Mouse (Mus musculus) gastrocnemius, postnatal 10 days (tissue): Measurements from ENCODE around the gene Smim4. TPM values are rescaled to one million over a fixed set of nuclear protein-coding genes. Genes with fewer than 3 reads are reported as not detected.

Experiments used
- DNase-seq: peaks from one replicate; pipeline ENCODE4 v3.0.0; 2021; ENCODE audit warnings: mixed read lengths
- total RNA-seq, 2 experiments: library from RNA; stranded (reverse); gene quantifications; 2 replicates each; pipeline ENCODE4 v1.2.3; 2021

Smim4 gene
- total RNA-seq, 2 experiments from 2014 or later: 39.5 to 43.0 TPM

- no peak for DNase-seq
Measured at GRCm38 (mm10) chr14:31125106-31126075, 3.4 kb downstream of the Smim4 start.

GRCm38 (mm10) chr14:31115522-31115921 lies 13.2 kb downstream of the Smim4 start:
- no peak for DNase-seq

DNA sequence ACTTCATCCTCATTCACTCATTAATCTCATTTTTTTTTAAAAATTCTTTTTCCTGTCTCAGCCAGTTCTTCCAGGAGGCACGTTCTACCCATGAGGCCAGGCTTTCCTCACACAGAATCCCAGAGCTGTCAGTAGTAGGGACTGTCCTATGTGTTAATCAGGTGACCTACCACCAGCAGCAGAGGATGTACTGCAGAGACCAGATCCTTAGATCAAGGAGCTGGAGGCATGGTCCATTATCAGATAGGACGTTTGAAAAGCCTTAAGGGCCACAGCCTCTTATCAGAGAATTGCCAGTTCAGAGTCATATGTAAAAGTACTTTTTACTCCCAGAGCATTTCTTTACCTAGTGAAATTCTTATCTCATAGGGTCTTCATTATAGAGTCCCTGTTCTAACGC lies 14.7 kb downstream of the Smim4 start:
- DNase-seq: no peak

DNA sequence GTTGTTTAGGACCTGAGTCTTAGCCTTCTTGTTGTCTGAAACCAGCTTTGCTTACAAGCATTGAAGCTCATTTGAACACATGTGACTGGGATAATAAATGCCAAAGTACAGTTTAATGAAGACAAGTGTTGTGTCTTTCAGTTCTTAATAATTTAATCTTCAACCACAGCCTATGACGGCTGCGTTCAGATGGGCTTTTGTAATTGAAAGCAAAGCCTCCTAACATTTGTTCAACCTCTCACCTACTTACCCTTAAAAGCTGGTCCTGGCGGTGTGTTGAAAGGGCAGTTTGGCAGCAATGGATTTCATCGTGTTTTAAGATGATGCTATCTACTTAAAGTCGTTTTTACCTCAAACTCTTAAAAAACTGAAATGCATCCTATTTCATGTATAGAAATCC lies 16.6 kb downstream of the Smim4 start:
- no peak for DNase-seq

DNA sequence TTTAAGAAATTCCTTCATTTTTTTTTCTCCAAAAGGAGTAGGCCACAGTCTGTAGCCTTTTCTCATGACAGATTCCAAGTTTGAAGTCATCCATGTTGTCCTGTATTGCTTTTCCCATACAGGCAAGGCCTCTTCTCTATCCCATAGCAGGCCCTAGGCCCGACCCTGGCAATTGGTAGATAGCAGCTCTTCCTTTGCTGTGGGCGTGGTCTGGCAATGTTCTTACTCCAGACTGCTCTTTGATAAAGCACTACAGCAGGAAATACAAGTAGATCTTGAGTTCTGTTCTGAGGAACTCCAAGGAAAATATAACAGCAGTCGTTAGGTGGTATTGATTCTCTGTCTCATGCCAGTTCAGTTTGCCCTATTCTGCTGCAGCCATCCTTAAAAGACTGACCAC lies 18.1 kb downstream of the Smim4 start:
- no peak for DNase-seq

DNA sequence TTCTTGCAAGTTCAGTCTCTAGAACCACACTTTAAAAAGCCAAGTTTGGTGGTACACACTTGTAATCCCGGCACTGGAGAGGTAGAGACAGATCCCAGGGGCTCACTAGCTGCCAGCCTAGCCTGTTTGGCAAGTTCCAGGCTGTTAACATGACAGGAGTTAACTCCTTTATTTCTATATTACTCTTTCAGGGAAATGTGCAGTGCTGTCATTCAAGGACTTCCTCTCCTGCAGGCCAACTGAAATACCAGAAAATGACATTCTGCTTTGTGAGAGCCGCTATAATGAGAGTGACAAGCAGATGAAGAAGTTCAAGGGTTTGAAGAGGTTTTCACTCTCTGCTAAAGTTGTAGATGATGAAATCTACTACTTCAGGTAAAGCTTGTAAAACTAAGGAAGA lies 23.6 kb downstream of the Smim4 start:
- DNase-seq: no peak

DNA sequence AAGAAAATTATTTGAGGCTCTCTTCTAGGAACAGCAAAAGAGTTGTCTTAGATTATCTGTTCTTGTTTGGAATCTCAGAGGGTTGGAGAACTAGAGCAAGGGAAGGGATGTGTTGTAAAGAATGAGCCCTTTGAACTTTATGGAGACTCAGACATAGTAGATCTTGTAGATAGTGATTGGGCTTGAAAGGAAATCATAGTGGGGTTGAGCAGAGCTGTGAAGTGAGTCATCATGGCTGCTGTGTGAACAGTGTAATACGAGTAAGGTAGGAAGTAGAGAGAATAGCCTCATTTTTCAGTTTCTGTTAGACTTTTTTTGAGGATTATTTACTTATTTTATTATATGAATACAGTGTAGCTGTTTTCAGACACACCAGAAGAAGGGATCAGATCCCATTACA lies 38.8 kb downstream of the Smim4 start:
- DNase-seq: no peak

DNA sequence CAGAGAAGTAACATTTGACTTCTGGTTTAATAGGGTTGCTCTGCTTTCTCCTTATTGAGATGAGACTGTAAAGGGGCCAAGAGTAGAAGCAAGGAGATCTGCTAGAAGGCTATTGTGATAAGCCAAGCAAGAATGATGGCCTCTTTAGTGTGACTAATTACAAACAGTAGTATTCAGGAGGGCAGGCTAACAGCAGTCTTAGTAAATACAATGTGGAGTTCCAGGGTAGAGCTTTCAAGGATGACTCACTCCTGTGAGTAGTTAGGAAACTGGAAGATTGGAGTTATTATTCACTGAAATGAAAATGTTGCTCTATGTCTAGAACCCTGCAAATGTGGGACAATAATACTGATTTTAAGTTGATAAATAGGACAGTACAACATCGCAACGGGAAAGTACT lies 40.2 kb downstream of the Smim4 start:
- no peak for DNase-seq

DNA sequence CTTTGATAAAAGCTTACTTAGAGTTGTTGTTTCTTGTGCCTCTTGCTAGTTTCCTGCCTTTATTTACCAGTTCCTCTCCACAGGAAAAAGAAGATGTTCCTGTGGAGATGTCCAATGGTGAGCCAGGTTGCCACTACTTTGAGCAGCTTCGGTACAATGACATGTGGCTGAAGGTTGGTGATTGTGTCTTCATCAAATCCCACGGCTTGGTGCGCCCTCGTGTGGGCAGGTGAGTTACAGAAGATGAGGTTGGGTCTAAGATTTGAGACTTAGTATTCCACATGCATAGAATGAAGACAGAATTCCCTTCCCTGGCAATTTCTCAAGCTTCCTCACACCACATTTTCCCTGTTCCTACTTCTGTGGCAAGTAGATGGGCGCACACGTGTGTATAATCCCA lies 41.3 kb downstream of the Smim4 start:
- no peak for DNase-seq

DNA sequence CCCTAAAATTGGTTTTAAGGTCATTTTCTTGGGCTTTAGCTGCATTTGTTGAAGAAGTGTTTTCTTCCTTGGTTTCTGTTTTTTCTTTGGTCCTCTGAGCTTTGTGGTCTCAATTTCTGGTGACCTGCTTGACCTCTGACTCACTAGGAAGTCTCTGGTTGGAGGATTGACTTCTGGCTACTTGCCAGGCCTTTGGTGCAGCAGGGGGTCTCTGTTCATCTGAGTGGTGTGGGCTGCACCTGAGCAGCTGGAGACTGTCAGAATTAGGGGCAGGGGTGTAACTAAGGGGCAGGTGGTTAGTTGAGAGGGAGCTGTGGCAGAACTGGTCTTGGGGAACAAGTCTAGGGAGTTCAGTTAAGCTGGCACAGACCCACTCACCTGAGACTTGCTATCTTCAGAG lies 47.6 kb downstream of the Smim4 start:
- no peak for DNase-seq

DNA sequence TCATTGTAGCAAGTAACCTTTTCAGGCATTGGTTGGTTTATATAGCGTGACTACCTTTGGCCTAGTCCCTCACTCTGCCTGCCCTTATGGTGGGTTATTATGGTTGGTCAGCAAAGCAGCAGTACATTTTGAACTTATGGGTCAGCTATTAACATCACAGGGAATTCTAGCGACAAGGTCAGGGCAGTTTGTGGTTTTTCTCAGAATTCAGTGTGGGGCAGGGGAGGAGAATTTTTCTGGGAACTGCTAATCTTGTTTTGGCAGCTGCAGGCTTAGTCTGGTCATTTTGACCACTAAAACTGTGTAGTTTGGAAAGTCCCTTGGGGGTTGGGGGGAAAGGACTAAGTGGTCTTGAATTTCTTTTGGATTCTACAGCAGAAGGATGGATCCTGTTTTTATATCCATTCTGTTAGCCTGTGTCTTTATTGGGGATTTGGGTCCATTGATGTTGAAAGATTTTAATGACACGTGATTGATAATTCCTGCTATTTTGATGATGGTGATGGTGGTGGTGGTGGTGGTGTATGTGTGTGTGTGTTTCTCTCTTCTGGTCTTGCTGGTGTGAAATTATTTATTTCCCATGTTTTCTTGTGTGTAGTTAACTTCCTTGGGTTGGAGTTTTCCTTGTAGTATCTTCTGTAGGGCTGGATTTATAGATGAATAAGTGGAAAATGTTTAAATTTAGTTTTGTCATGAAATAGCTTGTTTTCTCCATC lies 49.3 kb downstream of the Smim4 start:
- DNase-seq: no peak

DNA sequence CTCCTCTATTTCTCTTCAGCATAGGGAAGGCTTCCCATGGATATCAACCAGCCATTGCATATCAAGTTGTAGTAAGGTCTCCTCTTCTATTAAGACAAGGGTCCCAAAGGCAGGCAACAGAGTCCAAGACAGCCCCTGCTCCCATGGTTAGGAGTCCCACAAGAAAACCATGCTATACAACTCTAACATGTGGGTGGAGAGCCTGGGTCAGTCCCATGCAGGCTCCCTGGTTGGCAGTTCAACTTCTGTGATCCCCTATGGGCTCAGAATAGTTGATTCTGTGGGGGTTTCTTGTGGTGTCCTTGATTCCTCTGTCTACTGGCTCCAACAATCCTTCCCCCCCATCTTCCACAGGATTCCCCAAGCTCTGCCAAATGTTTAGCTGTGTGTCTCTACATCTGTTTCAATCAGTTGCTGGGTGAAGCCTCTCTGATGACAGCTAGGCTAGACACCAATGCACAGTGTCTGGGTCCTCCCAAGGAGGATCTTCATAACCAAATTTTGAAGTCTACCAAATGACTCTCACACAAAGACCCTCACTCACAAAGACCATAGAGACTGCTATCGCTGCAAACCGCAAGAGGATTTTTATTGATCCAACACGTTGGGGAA lies 50.1 kb downstream of the Smim4 start:
- DNase-seq: no peak

- DNase-seq: no peak
Measured at GRCm38 (mm10) chr14:31069086-31069733, 59.5 kb downstream of the Smim4 start.

GRCm38 (mm10) chr14:31062277-31062676 lies 66.5 kb downstream of the Smim4 start:
- DNase-seq: no peak

GRCm38 (mm10) chr14:31045817-31046216 lies 82.9 kb downstream of the Smim4 start:
- DNase-seq: no peak

- no peak for DNase-seq
Measured at GRCm38 (mm10) chr14:31045296-31045695, 83.5 kb downstream of the Smim4 start.

Other genes with a start within 250 kb of the Smim4 start
- 100 to 1,000 TPM in 1 of 2 experiments, 10 to 100 TPM in 1; 91.8 to 112 TPM for gene Mustn1, start 249.8 kb downstream of the Smim4 start, total RNA-seq
- 1 to 10 TPM in 1 of 2 experiments, under 1 TPM in 1; 0.31 to 1.0 TPM for gene Itih4, start 242.5 kb downstream of the Smim4 start, total RNA-seq
- under 1 TPM; 0.28 to 0.93 TPM for gene Itih3, start 205.2 kb downstream of the Smim4 start, total RNA-seq
- under 1 TPM in 1 of 2 experiments, not detected in 1; 0.34 TPM for gene Itih1, start 185.7 kb downstream of the Smim4 start, total RNA-seq
- 1 to 10 TPM; 4.6 TPM for gene Nek4, start 177.6 kb downstream of the Smim4 start, total RNA-seq
- gene Glt8d1, start 127.6 kb downstream of the Smim4 start, total RNA-seq: 10 to 100 TPM; 18.0 to 27.4 TPM
- gene Spcs1, start 127.3 kb downstream of the Smim4 start, total RNA-seq: 100 to 1,000 TPM; 155 to 161 TPM
- 10 to 100 TPM; 58.7 to 70.8 TPM for gene Pbrm1, start 109.8 kb downstream of the Smim4 start, total RNA-seq
- 10 to 100 TPM; 35.5 to 46.5 TPM for gene Gnl3, start 109.8 kb downstream of the Smim4 start, total RNA-seq
- 10 to 100 TPM; 14.2 to 14.5 TPM for gene Nt5dc2, start 2.1 kb upstream of the Smim4 start, total RNA-seq
- 10 to 100 TPM; 45.3 to 54.3 TPM for gene Stab1, start 39.7 kb upstream of the Smim4 start, total RNA-seq
- gene Tnnc1, start 79.4 kb upstream of the Smim4 start, total RNA-seq: 100 to 1,000 TPM; 197 to 292 TPM
- gene Nisch, start 88.0 kb upstream of the Smim4 start, total RNA-seq: 100 to 1,000 TPM; 133 to 183 TPM
- gene Sema3g, start 88.9 kb upstream of the Smim4 start, total RNA-seq: 1 to 10 TPM; 7.5 to 8.7 TPM
- 1 to 10 TPM; 6.2 to 6.7 TPM for gene Phf7, start 122.4 kb upstream of the Smim4 start, total RNA-seq
- 10 to 100 TPM; 40.1 to 44.6 TPM for gene Bap1, start 122.5 kb upstream of the Smim4 start, total RNA-seq
- gene Dnah1, start 194.9 kb upstream of the Smim4 start, total RNA-seq: under 1 TPM; 0.33 to 0.43 TPM
- gene Capn7, start 207.7 kb upstream of the Smim4 start, total RNA-seq: 10 to 100 TPM; 28.0 to 31.1 TPM